Mouse (Mus musculus): Measurements from ENCODE around the gene Gse1. TPM values are rescaled to one million over a fixed set of nuclear protein-coding genes. Genes with fewer than 3 reads are reported as not detected.

Gse1 gene
- polyA plus RNA-seq, 1 experiment from 2014 or later, result 6.4 TPM

GRCm38 (mm10) chr8:120265471-120265870, 37.2 kb downstream of the Gse1 start:
- WGBS, result 6% methylated on average over 4 of the region's 4 CpGs
- peak overlapping the region; percentile 47; the same call in 1 of the 2 replicates for H3K4me2 ChIP-seq (replicated peaks; ENCODE audit: low read depth)
- H3K27ac ChIP-seq (ENCODE audit: low read depth, low read length), result no peak overlapping the region; the same call in 1 of the 2 replicates
- peak; percentile 53 for ATAC-seq
- H3K4me1 ChIP-seq (replicated peaks; ENCODE audit: control insufficient read depth, insufficient read depth, low read length), result 0 out of 2 replicates have a peak, but pooled peaks cover 3% of the 10 kb centered on the region
- no peak overlapping the region for H3K4me3 ChIP-seq (ENCODE audit: low read depth, low read length)
- no peak for TF ChIP-seq CTCF (IDR thresholded peaks at IDR 0.05; ENCODE audit: low read depth)
- H3K9me3 ChIP-seq (ENCODE audit: control insufficient read depth), result no peaks in the 10 kb centered on the region
- H3K9ac ChIP-seq (ENCODE audit: low read depth, low read length), result no peak overlapping the region
- no peaks in the 10 kb centered on the region for H3K27me3 ChIP-seq (replicated peaks; ENCODE audit: control insufficient read depth, insufficient read depth, low read length)
- H3K36me3 ChIP-seq (ENCODE audit: control insufficient read depth, insufficient read depth), result no peaks in the 10 kb centered on the region

- Histone ChIP-seq H3K4me2 (replicated peaks; ENCODE audit: low read depth) (no peak overlapping the region), H3K9ac (ENCODE audit: low read depth, low read length) (no peak overlapping the region), H3K4me3 (ENCODE audit: low read depth, low read length) (no peak overlapping the region)
Observed at GRCm38 (mm10) chr8:120268541-120268980, 40.3 kb downstream of the Gse1 start.

GRCm38 (mm10) chr8:120270449-120270848, 42.2 kb downstream of the Gse1 start:
- Histone ChIP-seq H3K9me3 (ENCODE audit: control insufficient read depth) (no peaks in the 10 kb centered on the region), H3K4me2 (replicated peaks; ENCODE audit: low read depth) (no peak overlapping the region), H3K27ac (ENCODE audit: low read depth, low read length) (no peak overlapping the region), H3K9ac (ENCODE audit: low read depth, low read length) (no peak overlapping the region), H3K27me3 (replicated peaks; ENCODE audit: control insufficient read depth, insufficient read depth, low read length) (no peaks in the 10 kb centered on the region), H3K4me1 (replicated peaks; ENCODE audit: control insufficient read depth, insufficient read depth, low read length) (0 out of 2 replicates have a peak, but pooled peaks cover 2% of the 10 kb centered on the region), H3K4me3 (ENCODE audit: low read depth, low read length) (no peak overlapping the region), H3K36me3 (ENCODE audit: control insufficient read depth, insufficient read depth) (no peaks in the 10 kb centered on the region)
- no peak for TF ChIP-seq CTCF (IDR thresholded peaks at IDR 0.05; ENCODE audit: low read depth)
- no peak for ATAC-seq
- WGBS, result 76% methylated on average over 13 of the region's 13 CpGs

More at GRCm38 (mm10) chr8:120268541-120268980, 40.3 kb downstream of the Gse1 start:
- TF ChIP-seq CTCF (IDR thresholded peaks at IDR 0.05; ENCODE audit: low read depth), result no peak
- no peak for ATAC-seq
- no peaks in the 10 kb centered on the region for H3K9me3 ChIP-seq (ENCODE audit: control insufficient read depth)
- H3K27me3 ChIP-seq (replicated peaks; ENCODE audit: control insufficient read depth, insufficient read depth, low read length), result no peaks in the 10 kb centered on the region
- H3K4me1 ChIP-seq (replicated peaks; ENCODE audit: control insufficient read depth, insufficient read depth, low read length), result 0 out of 2 replicates have a peak, but pooled peaks cover 3% of the 10 kb centered on the region
- no peaks in the 10 kb centered on the region for H3K36me3 ChIP-seq (ENCODE audit: control insufficient read depth, insufficient read depth)
- WGBS, result 53% methylated on average over 19 of the region's 19 CpGs
- no peak overlapping the region for H3K27ac ChIP-seq (ENCODE audit: low read depth, low read length)

GRCm38 (mm10) chr8:120273430-120273829, 45.2 kb downstream of the Gse1 start:
- H3K36me3 ChIP-seq (ENCODE audit: control insufficient read depth, insufficient read depth), result no peaks in the 10 kb centered on the region
- no peak overlapping the region for H3K4me2 ChIP-seq (replicated peaks; ENCODE audit: low read depth)
- no peak for TF ChIP-seq CTCF (IDR thresholded peaks at IDR 0.05; ENCODE audit: low read depth)
- H3K9me3 ChIP-seq (ENCODE audit: control insufficient read depth), result no peaks in the 10 kb centered on the region
- H3K27ac ChIP-seq (ENCODE audit: low read depth, low read length), result no peak overlapping the region
- H3K4me3 ChIP-seq (ENCODE audit: low read depth, low read length), result no peak overlapping the region
- no peak overlapping the region for H3K9ac ChIP-seq (ENCODE audit: low read depth, low read length)
- no peaks in the 10 kb centered on the region for H3K27me3 ChIP-seq (replicated peaks; ENCODE audit: control insufficient read depth, insufficient read depth, low read length)
- peaks cover 11% of the 10 kb centered on the region; the same call in 1 of the 2 replicates for H3K4me1 ChIP-seq (replicated peaks; ENCODE audit: control insufficient read depth, insufficient read depth, low read length)
- ATAC-seq, result no peak
- 88% methylated on average over 4 of the region's 4 CpGs for WGBS

GRCm38 (mm10) chr8:120276051-120276890, 48.0 kb downstream of the Gse1 start:
- Histone ChIP-seq H3K4me1 (replicated peaks; ENCODE audit: control insufficient read depth, insufficient read depth, low read length) (peaks cover 13% of the 10 kb centered on the region; the same call in 1 of the 2 replicates), H3K4me3 (ENCODE audit: low read depth, low read length) (peak overlapping the region; percentile 22), H3K27me3 (replicated peaks; ENCODE audit: control insufficient read depth, insufficient read depth, low read length) (no peaks in the 10 kb centered on the region), H3K27ac (ENCODE audit: low read depth, low read length) (peak overlapping the region; percentile 58), H3K9me3 (ENCODE audit: control insufficient read depth) (no peaks in the 10 kb centered on the region), H3K4me2 (replicated peaks; ENCODE audit: low read depth) (peak overlapping the region; percentile 72), H3K36me3 (ENCODE audit: control insufficient read depth, insufficient read depth) (no peaks in the 10 kb centered on the region), H3K9ac (ENCODE audit: low read depth, low read length) (peak overlapping the region; percentile 35; the same call in 1 of the 2 replicates)
- peak; percentile 82 for ATAC-seq
- 1% methylated on average over 44 of the region's 49 CpGs for whole genome bisulfite sequencing
- no peak for TF ChIP-seq CTCF (IDR thresholded peaks at IDR 0.05; ENCODE audit: low read depth)

- H3K9me3 ChIP-seq (ENCODE audit: control insufficient read depth), result no peaks in the 10 kb centered on the region
- no peaks in the 10 kb centered on the region for H3K27me3 ChIP-seq (replicated peaks; ENCODE audit: control insufficient read depth, insufficient read depth, low read length)
- TF ChIP-seq CTCF (IDR thresholded peaks at IDR 0.05; ENCODE audit: low read depth), result peak; percentile 64
- peak overlapping the region; percentile 35; the same call in 1 of the 2 replicates for H3K9ac ChIP-seq (ENCODE audit: low read depth, low read length)
- H3K36me3 ChIP-seq (ENCODE audit: control insufficient read depth, insufficient read depth), result no peaks in the 10 kb centered on the region
- H3K27ac ChIP-seq (ENCODE audit: low read depth, low read length), result 0 out of 2 replicates have a peak overlapping the region, but pooled peaks have one; percentile 21
- 0 out of 2 replicates have a peak, but pooled peaks have one; percentile 2 for ATAC-seq
- WGBS, result 19% methylated on average over 16 of the region's 16 CpGs
- H3K4me2 ChIP-seq (replicated peaks; ENCODE audit: low read depth), result peak overlapping the region; percentile 72
- peaks cover 13% of the 10 kb centered on the region; the same call in 1 of the 2 replicates for H3K4me1 ChIP-seq (replicated peaks; ENCODE audit: control insufficient read depth, insufficient read depth, low read length)
- peak overlapping the region; percentile 22 for H3K4me3 ChIP-seq (ENCODE audit: low read depth, low read length)
Observed at GRCm38 (mm10) chr8:120276891-120277426, 48.7 kb downstream of the Gse1 start.
